Mouse (Mus musculus): ENCODE measurements at regions not wholly inside any gene's neighbourhood (a gene's known extent, or its start where the extent isn't known, plus 50 kb on each side); places are given as distances from the start of the nearest gene placed in this dataset.

DNA sequence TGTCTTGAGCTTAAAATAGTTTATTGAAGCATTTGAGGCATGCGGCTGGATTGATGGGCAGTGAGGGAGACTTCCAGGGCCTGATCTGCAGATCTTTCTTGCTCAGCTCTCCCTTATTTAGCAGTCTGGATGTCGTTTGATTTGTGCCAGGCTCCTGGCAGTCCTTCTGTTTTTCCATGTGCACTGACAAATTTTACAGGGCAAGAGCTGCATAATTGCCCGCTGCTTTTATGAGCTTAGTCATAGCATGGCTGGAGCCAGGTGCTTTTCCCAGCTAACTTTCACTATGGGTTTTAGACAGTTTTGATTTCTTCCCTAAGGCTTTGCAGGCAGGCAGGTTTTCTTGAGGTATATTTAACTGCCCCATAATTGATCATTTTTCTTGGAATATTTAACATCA lies 1086.5 kb downstream of the A830018L16Rik start:
- Histone ChIP-seq H3K27ac (ENCODE audit: insufficient read depth, low read length) (no peak overlapping the region), H3K9ac (ENCODE audit: low read depth, poor library complexity, severe bottlenecking) (no peak overlapping the region), H3K4me1 (ENCODE audit: control insufficient read depth, insufficient read depth, low read length) (no peaks in the 10 kb centered on the region), H3K36me3 (ENCODE audit: control insufficient read depth, insufficient read depth, low read length, poor library complexity, severe bottlenecking) (no peaks in the 10 kb centered on the region), H3K4me3 (ENCODE audit: low read depth, low read length) (no peak overlapping the region), H3K27me3 (ENCODE audit: control insufficient read depth, insufficient read depth, low read length, poor library complexity, severe bottlenecking) (no peaks in the 10 kb centered on the region; the same call in 1 of the 2 replicates), H3K9me3 (replicated peaks; ENCODE audit: control insufficient read depth, insufficient read depth, low read length, poor library complexity, severe bottlenecking) (no peaks in the 10 kb centered on the region; the same call in 1 of the 2 replicates)
- TF ChIP-seq POLR2A (IDR thresholded peaks at IDR 0.05; ENCODE audit: insufficient read depth, low read length) (no peak), CTCF (IDR thresholded peaks at IDR 0.05; ENCODE audit: low read depth, low read length) (no peak), EP300 (IDR thresholded peaks at IDR 0.05; ENCODE audit: insufficient read depth, low read depth, low read length) (no peak)

DNA sequence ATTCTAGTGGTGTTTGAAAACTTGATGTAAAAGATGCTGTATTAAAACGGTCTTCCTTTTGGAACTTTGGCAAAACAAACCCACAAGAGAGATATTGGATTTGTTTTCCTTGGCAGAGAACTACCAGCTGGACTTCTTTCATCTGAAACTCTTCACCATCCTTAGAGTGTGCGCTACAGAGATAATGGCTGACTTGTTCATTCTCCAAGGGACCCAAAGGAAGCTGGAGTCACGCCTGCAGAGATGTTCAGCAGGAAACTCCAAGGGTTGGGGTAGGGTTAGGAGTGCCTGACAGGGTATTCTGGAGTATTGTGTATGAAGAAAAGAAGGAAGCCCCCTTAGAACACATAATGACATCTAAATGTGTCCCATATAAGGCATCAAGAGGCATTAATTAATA lies 1094.1 kb downstream of the A830018L16Rik start:
- H3K9ac ChIP-seq (ENCODE audit: low read depth, poor library complexity, severe bottlenecking) = no peak overlapping the region
- TF ChIP-seq POLR2A (IDR thresholded peaks at IDR 0.05; ENCODE audit: insufficient read depth, low read length) (no peak), EP300 (IDR thresholded peaks at IDR 0.05; ENCODE audit: insufficient read depth, low read depth, low read length) (no peak), CTCF (IDR thresholded peaks at IDR 0.05; ENCODE audit: low read depth, low read length) (no peak)
- H3K4me3 ChIP-seq (ENCODE audit: low read depth, low read length) = no peak overlapping the region
- H3K27ac ChIP-seq (ENCODE audit: insufficient read depth, low read length) = no peak overlapping the region
- H3K36me3 ChIP-seq (ENCODE audit: control insufficient read depth, insufficient read depth, low read length, poor library complexity, severe bottlenecking) = no peaks in the 10 kb centered on the region
- H3K9me3 ChIP-seq (replicated peaks; ENCODE audit: control insufficient read depth, insufficient read depth, low read length, poor library complexity, severe bottlenecking) = peaks cover 5% of the 10 kb centered on the region; the same call in 1 of the 2 replicates
- H3K4me1 ChIP-seq (ENCODE audit: control insufficient read depth, insufficient read depth, low read length) = no peaks in the 10 kb centered on the region
- no peaks in the 10 kb centered on the region; the same call in 1 of the 2 replicates for H3K27me3 ChIP-seq (ENCODE audit: control insufficient read depth, insufficient read depth, low read length, poor library complexity, severe bottlenecking)

DNA sequence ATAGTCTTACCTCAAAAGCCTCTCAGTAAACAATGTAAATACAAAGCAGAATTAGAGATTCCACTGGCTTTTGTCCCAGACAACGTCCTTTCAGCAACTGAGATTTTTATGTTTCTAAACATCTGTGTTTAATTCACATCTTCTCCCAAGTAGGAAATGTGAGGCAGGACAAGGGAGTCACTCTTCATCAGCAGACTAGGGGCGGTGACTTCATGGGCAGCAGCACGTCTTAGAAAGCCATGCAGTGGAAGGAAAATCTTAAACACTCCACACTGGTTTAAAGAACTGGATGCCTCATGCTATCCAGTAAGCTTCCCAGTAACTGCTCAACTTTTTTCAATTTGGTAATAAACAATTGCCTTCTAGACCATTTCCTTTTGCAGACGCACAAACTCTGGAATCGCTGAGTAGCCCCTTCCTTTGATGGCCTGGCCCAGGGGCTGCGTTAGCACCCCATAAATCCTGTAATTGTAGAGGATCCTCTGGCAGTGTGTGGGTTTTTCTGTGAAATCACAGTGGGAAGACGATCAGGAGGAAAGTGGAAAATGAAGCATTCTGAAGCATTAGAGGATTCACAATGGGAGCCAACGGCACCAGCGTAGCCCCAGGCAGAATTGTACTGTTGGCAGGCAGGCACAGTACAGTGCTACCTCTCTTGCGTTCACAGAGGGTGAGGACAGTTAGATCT lies 1096.4 kb downstream of the A830018L16Rik start:
- TF ChIP-seq CTCF (IDR thresholded peaks at IDR 0.05; ENCODE audit: low read depth, low read length) = no peak
- TF ChIP-seq POLR2A (IDR thresholded peaks at IDR 0.05; ENCODE audit: insufficient read depth, low read length) = no peak
- no peak for TF ChIP-seq EP300 (IDR thresholded peaks at IDR 0.05; ENCODE audit: insufficient read depth, low read depth, low read length)
- Histone ChIP-seq H3K9me3 (replicated peaks; ENCODE audit: control insufficient read depth, insufficient read depth, low read length, poor library complexity, severe bottlenecking) (peaks cover 5% of the 10 kb centered on the region; the same call in 1 of the 2 replicates), H3K4me3 (ENCODE audit: low read depth, low read length) (no peak overlapping the region), H3K36me3 (ENCODE audit: control insufficient read depth, insufficient read depth, low read length, poor library complexity, severe bottlenecking) (no peaks in the 10 kb centered on the region), H3K27ac (ENCODE audit: insufficient read depth, low read length) (no peak overlapping the region), H3K4me1 (ENCODE audit: control insufficient read depth, insufficient read depth, low read length) (no peaks in the 10 kb centered on the region), H3K27me3 (ENCODE audit: control insufficient read depth, insufficient read depth, low read length, poor library complexity, severe bottlenecking) (no peaks in the 10 kb centered on the region), H3K9ac (ENCODE audit: low read depth, poor library complexity, severe bottlenecking) (no peak overlapping the region)

DNA sequence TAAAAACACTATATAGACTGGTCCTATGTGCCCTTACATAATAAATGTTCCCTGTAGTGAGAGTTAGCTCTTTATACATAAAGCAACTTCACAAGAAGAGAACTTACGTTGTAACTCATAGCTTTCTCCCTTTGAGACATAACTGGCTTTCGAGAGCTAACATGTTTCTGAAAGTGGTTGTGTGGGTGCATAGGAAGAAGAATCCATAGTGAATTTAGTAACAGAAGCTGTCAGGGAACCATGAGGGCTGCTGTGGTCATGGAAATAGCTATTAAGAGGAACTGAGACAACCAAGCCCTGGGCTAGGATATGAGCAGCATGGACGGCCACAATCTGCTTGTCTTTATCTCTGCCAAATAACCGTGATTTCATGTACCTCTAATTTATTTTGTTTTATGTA lies 1105.7 kb downstream of the A830018L16Rik start:
- no peaks in the 10 kb centered on the region for H3K9me3 ChIP-seq (replicated peaks; ENCODE audit: control insufficient read depth, insufficient read depth, low read length, poor library complexity, severe bottlenecking)
- no peaks in the 10 kb centered on the region for H3K4me1 ChIP-seq (ENCODE audit: control insufficient read depth, insufficient read depth, low read length)
- no peak overlapping the region for H3K9ac ChIP-seq (ENCODE audit: low read depth, poor library complexity, severe bottlenecking)
- TF ChIP-seq EP300 (IDR thresholded peaks at IDR 0.05; ENCODE audit: insufficient read depth, low read depth, low read length) (no peak), POLR2A (IDR thresholded peaks at IDR 0.05; ENCODE audit: insufficient read depth, low read length) (no peak), CTCF (IDR thresholded peaks at IDR 0.05; ENCODE audit: low read depth, low read length) (no peak)
- no peaks in the 10 kb centered on the region for H3K36me3 ChIP-seq (ENCODE audit: control insufficient read depth, insufficient read depth, low read length, poor library complexity, severe bottlenecking)
- no peaks in the 10 kb centered on the region; the same call in 1 of the 2 replicates for H3K27me3 ChIP-seq (ENCODE audit: control insufficient read depth, insufficient read depth, low read length, poor library complexity, severe bottlenecking)
- H3K4me3 ChIP-seq (ENCODE audit: low read depth, low read length) = no peak overlapping the region
- H3K27ac ChIP-seq (ENCODE audit: insufficient read depth, low read length) = no peak overlapping the region

DNA sequence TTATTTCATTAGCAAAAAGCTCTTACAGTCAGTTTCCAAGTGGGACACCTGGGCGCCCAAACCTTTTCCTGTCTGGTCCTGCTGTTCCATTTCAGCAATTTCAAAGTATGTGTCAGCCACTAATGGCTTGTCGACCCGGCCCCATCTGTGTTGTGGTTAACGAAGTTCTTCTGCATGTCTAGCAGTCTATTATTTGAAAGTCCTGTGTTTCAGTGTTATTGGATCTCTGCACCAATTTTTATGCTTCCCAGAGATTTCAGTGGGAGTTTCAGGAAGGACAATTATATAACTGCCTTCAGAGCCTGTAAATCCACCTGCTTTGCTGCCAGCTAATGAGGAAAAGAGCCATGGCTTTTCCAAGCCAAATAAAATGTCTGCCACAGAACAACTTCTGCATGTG lies 1142.0 kb downstream of the A830018L16Rik start:
- TF ChIP-seq POLR2A (IDR thresholded peaks at IDR 0.05; ENCODE audit: insufficient read depth, low read length) (no peak), CTCF (IDR thresholded peaks at IDR 0.05; ENCODE audit: low read depth, low read length) (no peak)
- Histone ChIP-seq H3K9ac (ENCODE audit: low read depth, poor library complexity, severe bottlenecking) (no peak overlapping the region), H3K36me3 (ENCODE audit: control insufficient read depth, insufficient read depth, low read length, poor library complexity, severe bottlenecking) (no peaks in the 10 kb centered on the region), H3K27ac (ENCODE audit: insufficient read depth, low read length) (no peak overlapping the region), H3K4me1 (ENCODE audit: control insufficient read depth, insufficient read depth, low read length) (no peaks in the 10 kb centered on the region), H3K9me3 (replicated peaks; ENCODE audit: control insufficient read depth, insufficient read depth, low read length, poor library complexity, severe bottlenecking) (no peaks in the 10 kb centered on the region), H3K27me3 (ENCODE audit: control insufficient read depth, insufficient read depth, low read length, poor library complexity, severe bottlenecking) (no peaks in the 10 kb centered on the region), H3K4me3 (ENCODE audit: low read depth, low read length) (no peak overlapping the region)

DNA sequence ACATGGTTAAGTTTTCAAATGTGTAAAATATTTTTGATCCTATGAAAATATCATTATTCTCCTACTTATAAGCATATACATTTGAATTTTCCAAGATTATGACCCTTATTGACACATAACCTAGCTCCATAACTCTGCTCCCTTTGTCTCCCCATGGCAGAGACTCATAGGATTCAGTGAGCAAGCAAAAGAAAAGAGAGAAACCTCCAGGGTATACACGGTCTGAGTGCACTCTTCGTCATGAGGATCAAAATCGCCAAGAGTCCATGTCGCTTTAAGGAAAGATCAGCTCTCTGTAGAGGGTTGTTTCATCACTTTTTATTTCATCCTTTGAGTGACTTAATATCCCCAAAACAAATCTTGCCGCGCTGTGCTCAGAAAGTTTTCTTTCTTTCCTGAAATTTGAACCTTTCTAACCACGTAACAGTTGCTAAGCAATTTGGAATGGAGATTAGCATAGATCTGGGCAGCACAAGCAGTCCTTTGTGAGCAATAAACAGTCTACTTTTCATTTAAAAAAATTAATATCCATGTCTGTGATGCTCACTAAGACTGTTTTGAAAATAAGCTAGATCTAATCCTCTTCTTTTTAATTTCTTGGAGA lies 1158.0 kb downstream of the A830018L16Rik start:
- H3K9ac ChIP-seq (ENCODE audit: low read depth, poor library complexity, severe bottlenecking) = no peak overlapping the region
- TF ChIP-seq POLR2A (IDR thresholded peaks at IDR 0.05; ENCODE audit: insufficient read depth, low read length) (no peak), CTCF (IDR thresholded peaks at IDR 0.05; ENCODE audit: low read depth, low read length) (no peak), EP300 (IDR thresholded peaks at IDR 0.05; ENCODE audit: insufficient read depth, low read depth, low read length) (no peak)
- no peaks in the 10 kb centered on the region for H3K36me3 ChIP-seq (ENCODE audit: control insufficient read depth, insufficient read depth, low read length, poor library complexity, severe bottlenecking)
- no peaks in the 10 kb centered on the region for H3K4me1 ChIP-seq (ENCODE audit: control insufficient read depth, insufficient read depth, low read length)
- peaks cover 5% of the 10 kb centered on the region; the same call in 1 of the 2 replicates for H3K9me3 ChIP-seq (replicated peaks; ENCODE audit: control insufficient read depth, insufficient read depth, low read length, poor library complexity, severe bottlenecking)
- H3K27me3 ChIP-seq (ENCODE audit: control insufficient read depth, insufficient read depth, low read length, poor library complexity, severe bottlenecking) = no peaks in the 10 kb centered on the region
- no peak overlapping the region for H3K27ac ChIP-seq (ENCODE audit: insufficient read depth, low read length)
- H3K4me3 ChIP-seq (ENCODE audit: low read depth, low read length) = no peak overlapping the region

All from ES-Bruce4 (cell line).